Mouse (Mus musculus): ENCODE measurements around the gene Zfhx3.

Gene Zfhx3

GRCm38 (mm10) chr8:108019651-108020050 lies 77.2 kb downstream of the Zfhx3 start:
- no peak for DNase-seq

DNA sequence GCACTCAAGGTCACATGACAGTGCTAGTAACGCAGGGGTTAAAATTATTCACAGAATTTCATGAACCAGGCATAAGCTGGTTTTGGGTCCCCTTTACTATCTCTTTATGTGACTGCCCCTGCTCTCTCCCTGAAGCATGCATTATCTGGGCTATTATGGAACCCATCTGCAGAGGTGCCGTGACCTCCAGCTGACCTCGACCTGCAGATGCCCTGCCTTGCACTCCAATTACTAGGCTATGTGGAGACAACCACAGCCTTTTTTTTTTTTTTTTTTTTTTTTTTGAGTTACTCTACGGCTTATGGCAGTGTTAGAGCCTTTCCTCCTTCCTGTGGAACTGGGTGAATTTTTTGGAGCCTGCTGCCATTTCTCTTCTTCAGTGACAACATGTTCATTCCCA lies 80.0 kb downstream of the Zfhx3 start:
- DNase-seq = no peak

- no peak for DNase-seq
Measured at GRCm38 (mm10) chr8:108024331-108024730, 81.9 kb downstream of the Zfhx3 start.

GRCm38 (mm10) chr8:108025249-108025648 lies 82.8 kb downstream of the Zfhx3 start:
- no peak for DNase-seq

- DNase-seq = no peak
Measured at GRCm38 (mm10) chr8:108026557-108027440, 84.4 kb downstream of the Zfhx3 start.

DNA sequence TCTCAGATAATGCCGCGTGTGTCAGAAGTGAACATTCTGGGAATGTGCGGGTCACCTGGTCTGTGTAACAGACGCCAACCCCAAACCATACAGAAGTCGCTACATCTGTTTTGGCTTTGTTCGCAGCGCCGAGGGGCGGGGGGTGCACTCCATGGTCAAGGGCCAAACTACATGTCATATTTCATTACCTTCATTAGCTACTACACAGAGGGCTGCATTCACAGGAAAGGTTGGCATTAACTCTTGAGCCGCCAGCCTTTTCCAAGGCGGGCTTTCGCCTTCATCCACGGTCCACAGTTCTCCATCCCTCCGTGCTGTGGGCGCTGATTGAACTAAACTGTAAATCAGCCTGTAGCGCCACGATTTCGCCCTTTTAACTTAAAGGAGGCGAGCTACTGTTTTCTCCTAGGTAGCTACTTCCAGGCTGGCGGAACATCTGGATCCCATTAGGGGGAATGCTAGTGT lies 85.1 kb downstream of the Zfhx3 start:
- DNase-seq = no peak

DNA sequence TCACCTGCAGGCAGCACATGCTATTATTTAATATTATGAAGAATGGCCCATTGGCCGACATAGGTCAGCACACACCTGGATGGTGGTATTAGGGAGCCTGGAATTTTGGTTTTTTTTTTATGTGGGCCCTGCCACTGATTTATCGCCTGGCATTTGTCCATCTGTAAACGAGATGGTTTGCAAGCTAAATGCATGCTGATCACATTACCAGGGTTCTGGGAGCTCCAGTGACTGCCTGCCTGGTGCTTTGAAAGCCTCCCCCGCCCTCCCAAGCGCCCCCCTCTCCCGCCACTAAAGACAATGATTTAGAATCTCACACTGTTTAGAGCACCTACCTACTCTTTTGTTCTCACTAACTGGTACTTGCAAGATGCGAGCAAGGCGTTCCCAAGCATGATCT lies 86.0 kb downstream of the Zfhx3 start:
- no peak for DNase-seq

DNA sequence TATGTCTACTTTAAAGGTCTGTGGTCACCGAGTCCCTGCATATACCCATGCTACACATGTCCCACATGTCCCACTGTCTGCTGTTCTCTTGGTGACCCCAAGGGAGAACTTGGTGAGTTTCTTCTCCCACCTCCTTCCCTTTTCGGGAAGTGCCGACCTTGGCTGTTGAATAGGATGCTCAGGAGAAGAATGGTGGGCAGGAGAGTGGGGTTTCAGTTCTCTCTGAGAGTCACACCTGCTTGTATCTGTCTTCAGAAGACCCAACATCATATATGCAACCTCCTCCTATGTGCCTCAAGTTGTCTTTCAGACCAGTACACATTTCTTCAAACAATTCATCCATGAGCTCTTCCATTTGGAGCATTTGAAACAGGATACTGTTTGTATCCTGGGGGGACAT lies 88.7 kb downstream of the Zfhx3 start:
- DNase-seq = no peak

GRCm38 (mm10) chr8:108034070-108034469 lies 91.6 kb downstream of the Zfhx3 start:
- no peak for DNase-seq

DNA sequence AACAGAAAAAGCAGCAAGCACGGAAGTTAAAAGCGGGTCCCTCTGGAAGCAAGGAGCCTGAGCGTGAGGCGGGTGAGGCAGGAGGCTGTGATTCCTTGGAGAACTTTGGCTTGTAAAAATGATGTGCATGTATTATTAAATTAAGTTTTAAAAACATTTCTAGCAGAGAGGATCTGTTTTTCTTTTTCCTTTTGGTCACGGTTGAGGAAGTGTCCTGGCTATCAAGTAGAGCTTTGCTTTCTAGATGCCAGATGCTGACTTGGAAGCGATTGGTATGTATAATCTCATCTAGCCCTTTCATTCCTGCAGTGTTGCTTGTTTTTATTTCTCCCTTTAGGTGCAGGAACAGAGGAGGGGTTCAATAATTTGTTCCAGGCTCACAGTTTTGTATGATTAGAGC lies 92.3 kb downstream of the Zfhx3 start:
- DNase-seq = no peak

DNA sequence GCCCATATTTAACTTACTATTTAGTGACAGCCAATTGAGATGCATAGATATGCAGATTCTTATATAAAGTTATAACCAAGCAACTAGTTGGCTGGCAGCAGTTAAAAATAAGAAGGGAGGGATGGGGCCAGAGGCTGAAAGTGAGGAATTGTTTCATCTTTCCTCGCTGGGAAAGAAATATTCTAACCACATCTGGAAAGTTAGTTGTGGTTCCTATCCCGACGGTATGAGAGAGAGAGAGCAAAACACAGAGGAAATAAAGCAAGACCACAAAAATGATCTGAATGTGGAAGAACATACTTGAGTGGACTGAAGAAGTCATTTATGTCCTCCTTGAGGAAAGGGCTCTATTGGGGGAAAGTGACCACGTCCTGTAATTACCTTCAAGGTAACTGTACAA lies 101.2 kb downstream of the Zfhx3 start:
- no peak for DNase-seq

DNA sequence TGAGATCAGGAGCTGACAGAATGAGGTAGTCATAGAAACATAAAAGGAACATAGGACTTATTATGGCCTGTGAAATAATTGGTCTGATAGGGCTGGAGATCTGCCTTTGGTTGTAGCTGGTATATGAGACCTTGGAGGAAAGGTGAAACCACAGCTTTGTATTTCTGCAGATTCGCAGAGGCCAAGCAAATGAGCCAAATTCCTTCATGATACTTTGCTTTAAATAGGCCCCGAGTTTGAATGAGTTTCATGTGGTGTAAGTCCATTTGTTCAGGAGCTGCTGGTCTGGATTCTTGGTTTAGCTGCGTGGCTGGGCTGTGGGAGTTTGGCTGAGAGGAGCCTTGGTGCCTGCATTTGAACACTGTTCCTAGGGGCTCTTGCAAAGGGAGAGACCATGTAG lies 101.7 kb downstream of the Zfhx3 start:
- DNase-seq = no peak

DNA sequence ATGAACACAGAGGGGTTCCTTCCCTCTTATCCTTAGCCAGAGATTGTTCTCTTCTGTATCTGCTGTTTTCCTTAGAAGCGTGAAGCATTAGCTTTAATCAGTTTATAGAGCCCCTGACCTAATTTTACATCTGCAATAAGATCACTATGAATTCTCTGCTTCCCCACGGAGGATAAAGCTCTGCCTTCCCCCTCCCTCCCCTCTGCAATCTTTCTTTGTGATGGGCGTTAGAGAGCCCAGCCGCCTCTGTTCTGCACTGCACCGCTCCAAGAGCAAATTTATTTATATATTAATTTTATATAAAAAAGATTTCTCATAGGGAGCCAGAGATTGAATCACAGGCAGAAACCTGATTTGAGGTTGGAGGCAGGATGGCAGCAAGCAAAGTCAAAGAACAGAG lies 113.8 kb downstream of the Zfhx3 start:
- DNase-seq = no peak

DNA sequence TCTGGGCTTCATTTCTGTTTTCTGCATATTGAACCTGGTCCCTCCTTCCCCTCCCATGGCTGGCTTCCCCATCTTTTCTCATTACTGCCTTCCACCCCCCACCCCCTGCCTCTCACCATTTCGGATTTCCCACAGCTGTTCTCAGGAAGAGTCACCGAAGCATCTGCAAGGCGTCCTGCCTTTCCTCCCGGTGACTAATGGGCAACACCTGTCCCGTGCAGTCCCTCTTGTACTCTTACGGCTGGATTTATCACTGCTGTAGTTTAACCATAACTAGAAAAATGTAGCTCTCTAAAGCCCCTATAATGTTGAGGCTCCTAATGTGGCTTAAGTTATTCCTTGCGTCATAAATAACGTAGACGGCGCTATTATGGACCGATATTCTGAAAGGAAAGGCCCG lies 119.5 kb downstream of the Zfhx3 start:
- DNase-seq = no peak

DNA sequence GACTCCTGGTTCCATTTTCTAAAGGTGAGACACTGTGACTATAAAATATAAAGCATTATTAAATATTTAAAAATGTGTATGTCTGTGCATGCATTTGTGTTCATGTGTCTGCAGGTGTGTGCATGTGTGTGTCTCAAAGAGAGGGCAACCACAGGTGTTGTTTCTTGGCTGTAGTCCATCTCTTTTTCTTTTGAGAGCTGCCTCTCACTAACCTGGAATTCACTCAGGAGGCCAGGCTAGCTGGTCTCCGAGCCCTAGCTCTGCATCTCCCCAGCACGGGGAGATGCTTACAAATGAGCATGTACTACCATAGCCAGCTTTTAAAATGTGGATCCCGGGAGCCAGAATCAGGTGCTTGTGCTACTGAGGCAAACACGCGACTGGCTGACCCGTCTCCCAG lies 124.7 kb downstream of the Zfhx3 start:
- no peak for DNase-seq

GRCm38 (mm10) chr8:108068195-108068594 lies 125.8 kb downstream of the Zfhx3 start:
- DNase-seq = no peak

DNA sequence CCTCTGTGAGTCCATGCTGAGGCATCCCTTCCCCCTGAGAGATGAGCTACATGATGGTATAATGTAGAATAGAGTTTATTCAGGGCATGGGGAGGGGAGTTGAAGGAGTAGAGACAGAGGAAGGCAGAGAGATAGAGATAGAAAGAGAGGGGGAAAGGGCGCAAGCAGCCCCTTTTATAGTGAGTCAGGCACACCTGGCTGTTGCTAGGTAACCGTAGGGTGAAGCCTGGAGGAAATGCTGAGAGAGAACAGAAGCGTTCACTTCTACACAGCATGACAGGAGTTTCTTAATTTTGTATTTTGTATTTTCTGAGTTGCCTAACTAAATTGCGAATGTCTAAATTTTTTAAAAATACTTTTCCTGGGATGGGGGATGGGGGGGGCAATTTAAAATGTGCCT lies 128.0 kb downstream of the Zfhx3 start:
- DNase-seq = no peak

DNA sequence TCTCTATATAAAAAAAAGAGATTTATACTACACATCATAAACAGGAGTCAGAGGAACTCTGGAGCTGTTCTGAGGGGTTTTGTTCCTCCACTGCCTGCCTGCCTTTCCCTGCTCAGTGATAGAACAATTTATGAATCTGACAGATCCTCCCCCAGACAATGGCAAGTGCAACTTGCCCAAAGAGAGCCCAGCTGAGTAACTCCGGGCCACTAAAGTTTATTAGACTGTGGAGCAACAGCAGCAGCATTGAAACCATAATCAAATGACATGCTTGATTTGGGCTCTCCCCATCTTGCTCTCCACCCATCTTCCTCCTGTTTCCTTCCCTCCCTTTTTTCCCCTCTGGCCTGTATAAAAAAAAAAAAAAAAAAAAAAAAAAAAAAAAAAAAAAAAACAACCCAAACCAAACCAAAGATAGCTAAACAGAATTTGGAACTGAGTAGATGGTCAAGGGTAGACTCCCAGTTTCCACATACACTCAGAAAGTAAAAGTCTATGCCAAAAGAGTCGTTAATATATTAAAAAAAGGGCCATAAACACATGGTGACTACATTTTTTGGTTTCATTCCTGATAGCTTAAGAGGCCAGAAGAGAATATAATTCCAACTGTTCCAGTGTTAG lies 129.8 kb downstream of the Zfhx3 start:
- no peak for DNase-seq

- no peak for DNase-seq
Measured at GRCm38 (mm10) chr8:108072853-108073252, 130.4 kb downstream of the Zfhx3 start.

DNA sequence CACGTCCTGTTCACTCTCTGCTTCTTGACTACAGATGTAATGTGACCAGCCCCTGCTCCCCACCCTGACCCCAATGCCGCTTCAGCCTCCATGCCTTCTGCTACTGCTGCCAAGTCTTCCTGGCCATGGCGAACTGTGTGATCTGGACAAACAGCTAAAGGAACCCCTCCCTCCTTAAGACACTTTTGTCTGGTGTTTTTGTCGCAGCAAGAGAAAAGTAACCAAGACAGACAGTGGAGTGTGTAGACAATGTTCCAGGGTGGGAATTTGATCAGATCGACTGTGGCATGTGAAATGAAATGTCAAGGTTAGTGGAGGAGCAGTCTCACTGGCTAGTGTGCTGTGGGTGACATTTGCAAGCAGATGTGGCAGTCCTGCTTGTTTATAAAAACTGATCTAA lies 132.7 kb downstream of the Zfhx3 start:
- no peak for DNase-seq

DNA sequence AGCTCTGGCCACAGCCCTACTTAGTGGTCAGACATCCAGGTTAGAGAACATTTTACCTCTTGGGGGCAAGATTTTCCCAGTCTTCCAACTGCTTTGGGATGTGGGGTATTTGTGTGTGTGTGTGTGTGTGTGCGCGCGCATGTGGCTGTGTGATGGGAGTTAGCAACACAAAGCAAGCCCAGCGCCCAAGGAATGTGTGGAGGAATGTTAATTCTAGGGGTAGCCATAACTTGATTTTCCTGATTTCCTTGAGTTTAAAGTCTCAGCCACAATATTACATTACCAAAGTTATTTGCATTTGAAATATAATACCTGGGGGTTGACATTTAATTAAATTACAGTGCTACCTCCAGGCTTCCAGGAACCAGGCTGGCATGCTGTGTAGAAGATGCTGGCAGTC lies 136.3 kb downstream of the Zfhx3 start:
- no peak for DNase-seq

- no peak for DNase-seq
Measured at GRCm38 (mm10) chr8:108086913-108087312, 144.5 kb downstream of the Zfhx3 start.

GRCm38 (mm10) chr8:108089632-108090031 lies 147.2 kb downstream of the Zfhx3 start:
- DNase-seq = no peak

GRCm38 (mm10) chr8:108098598-108098997 lies 156.2 kb downstream of the Zfhx3 start:
- DNase-seq = no peak

DNA sequence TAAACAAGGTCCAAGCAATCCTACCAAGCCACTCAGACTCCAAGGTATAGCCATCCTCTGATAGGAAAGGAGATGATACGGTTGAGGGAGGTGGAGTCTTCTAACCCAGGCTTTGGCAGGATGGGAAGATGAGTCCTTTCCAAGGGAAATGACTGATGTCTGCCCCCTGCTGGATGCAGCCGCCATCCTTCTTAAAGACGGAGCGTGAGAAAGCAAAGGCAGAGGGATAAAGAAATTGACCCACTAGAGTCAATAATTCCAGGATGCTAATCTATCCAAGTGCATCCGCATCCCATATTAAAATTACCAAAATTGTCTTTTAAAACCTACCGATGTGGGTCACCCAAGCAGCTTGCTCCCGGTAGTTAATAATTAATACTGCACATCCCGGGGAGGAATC lies 158.7 kb downstream of the Zfhx3 start:
- no peak for DNase-seq
